Mouse (Mus musculus) monocyte, adult 59 days (primary cell): ENCODE data around the gene B3galt2. TPM values are rescaled to one million over a fixed set of nuclear protein-coding genes. Genes with fewer than 3 reads are reported as not detected.

Experiments
- total RNA-seq, 2 experiments: library from RNA; stranded (reverse); gene quantifications; one replicate each; pipeline ENCODE4 v1.2.4; 2023

Gene B3galt2
- total RNA-seq: not detected

DNA sequence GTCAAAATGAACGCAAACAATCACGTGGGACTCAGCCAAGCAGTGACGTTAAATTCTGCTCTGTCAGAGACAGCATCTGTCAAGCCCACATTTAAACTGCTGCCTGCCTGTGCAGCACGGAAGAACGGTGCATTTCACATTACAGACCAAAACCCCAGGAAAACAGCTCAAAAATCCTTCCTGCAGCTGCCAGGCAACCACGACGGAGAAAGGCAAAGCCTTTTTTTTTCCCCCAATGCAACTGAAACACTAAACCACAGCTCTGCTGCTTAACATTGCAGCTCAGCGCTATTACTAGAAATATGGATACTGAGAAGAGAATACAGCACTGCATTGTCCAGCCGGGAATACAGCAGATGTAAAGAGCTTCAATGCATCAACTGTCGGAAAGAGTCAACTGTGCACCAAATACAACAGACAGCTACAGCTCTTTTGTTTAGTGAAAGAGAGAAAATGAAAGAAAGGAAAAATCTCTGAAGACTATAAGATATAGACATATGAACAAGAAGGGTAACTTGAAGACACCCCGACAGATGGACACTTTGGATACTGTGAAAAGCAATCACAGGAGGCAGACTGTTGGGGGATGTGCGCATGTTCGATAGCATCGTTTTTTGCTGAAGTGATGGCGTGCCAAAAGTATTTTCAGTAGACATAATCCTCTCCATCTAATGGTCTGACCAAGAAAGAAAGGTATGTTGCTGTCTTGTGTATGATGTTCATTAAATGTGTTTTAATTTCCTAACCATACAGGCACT is at the start of gene B3galt2:
B3galt2 (plus strand) TSS at position 15 of the 758 bp plus-strand sequence.

DNA sequence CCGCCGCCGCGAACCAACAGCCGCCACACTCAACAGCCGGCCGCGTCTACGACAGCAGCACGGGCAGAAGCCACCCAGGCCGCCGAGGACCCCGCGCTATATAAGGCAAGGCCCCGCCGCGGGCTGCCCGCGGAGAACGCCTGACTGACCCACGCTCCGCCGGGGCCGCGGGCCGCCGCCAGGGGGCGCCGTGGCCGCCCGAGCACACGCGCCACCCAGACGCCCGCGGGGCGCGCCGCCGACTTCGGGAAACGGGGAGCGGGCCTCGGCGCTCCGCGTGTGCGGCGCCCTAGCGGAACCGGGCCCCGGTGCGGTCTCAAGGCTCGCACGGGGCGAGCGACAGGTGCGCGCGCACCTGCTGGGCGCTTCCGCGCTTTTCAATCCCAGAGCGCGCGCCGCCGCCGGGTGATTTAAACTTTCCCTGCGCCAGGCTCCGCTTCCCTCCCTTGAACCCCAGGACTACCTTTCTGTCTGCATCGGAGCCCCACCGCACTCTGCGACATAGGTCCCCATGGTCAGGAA is 62.3 kb downstream of the B3galt2 start, which contains the start of gene Cdc73:
Cdc73 (minus strand) TSS at position 153 of the 522 bp plus-strand sequence.

Other genes starting within 250 kb of the B3galt2 start
- 10 to 100 TPM; 64.1 to 81.0 TPM for gene Cdc73, start 62.2 kb downstream of the B3galt2 start, total RNA-seq
- gene Glrx2, start 75.7 kb downstream of the B3galt2 start, total RNA-seq: 10 to 100 TPM; 44.2 to 46.0 TPM
- 1 to 10 TPM; 2.0 to 2.1 TPM for gene Trove2, start 136.4 kb downstream of the B3galt2 start, total RNA-seq
- gene Uchl5, start 136.6 kb downstream of the B3galt2 start, total RNA-seq: 10 to 100 TPM; 19.3 to 25.8 TPM